Mouse (Mus musculus): ENCODE results near the gene C6. TPM values are rescaled to one million over a fixed set of nuclear protein-coding genes. Genes with fewer than 3 reads are reported as not detected.
A peak's percentile ranks its signal among the peaks of the same experiment; 100 is the strongest.

Gene C6
- total RNA-seq (2015) (0.07 TPM in 1 of 2 replicates, not detected in the other), total RNA-seq (2017) (not detected in 2 replicates)

DNA sequence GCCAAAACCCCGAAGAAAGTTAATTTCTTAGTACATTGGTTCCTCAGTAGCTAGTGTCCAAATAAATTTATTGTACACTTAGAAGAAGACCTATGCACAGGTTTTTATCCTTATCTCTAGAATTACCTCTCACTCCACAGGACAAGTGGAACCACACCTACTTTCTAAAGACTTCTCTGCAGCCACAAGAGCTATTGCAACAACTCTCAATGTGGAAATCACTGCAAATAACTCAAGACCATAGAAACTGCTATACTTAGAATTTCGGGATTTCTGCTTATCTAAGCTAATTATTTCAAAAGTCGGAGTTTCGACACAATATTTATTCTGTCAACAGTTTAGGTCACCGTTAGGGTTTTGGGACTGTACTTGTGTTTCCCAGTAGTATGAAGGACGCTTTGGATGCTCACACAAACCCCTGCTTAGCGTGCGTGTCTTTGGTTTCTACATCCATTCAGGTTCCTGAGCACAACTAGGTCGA is at the start of gene C6:
Gene C6 (plus strand): TSS at position 346 of the 481 bp plus-strand sequence.
- ATAC-seq (ENCODE audit: poor library complexity, severe bottlenecking): no peak

DNA sequence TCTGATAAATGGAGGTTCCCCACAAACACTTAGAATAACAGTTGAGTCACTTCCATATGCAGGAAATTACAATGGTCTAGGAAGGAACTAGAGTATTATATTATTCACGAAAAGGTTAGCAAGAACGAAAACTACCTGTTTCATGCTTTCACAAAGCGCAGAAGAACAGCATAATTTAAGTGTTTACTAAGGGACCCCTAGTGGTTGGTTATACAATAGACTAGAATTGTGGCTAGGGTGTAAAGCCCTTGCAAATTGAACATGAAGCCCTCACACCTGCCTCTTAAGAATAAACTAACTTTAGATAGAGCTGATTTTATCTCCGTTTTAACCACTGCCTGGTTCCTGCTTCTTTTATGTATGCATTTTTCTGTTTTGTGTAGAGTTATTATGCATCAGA is 29.4 kb upstream of the C6 start:
- no peak for ATAC-seq (ENCODE audit: poor library complexity, severe bottlenecking)

DNA sequence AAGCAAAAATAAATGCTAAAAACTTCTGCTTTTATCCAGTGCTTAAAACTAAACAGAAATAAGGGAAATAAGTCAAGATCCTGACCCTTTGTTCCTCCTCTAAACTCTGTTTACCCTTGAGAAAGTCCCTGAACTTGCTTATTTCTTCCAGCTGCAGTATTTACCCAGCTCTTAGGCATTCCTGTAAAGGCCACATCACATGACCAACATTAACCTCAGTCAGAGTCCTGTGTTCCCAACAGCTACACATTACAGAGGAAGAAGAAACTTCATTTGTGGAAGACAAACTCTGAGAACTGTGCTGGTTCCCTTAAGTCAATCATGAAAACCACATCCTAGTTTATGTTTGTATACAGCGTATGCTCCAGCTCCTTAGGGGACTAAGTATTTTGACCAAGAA is 7.2 kb downstream of the C6 start:
- ATAC-seq (ENCODE audit: poor library complexity, severe bottlenecking): no peak

GRCm38 (mm10) chr15:4734996-4735609 is 8.1 kb downstream of the C6 start:
- no peak for ATAC-seq (ENCODE audit: poor library complexity, severe bottlenecking)

DNA sequence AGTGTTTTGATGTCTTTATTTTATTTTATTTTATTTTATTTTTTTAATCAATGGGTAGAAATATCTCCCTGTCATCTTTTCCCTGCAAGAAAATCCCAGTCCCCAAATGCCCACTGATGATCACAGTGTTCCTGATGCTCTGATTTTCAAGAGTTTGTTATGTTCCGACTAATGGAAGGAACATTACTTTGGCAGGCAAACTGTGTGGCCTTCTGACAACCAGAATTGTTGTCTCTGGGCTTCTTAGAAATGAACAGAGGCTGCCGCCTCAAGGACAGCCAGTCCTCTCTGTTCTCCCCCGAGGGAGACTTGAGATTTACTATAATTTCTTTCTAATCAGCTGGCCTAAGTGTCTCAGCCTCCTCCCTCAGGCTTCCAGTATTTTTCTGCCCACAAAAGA is 20.7 kb downstream of the C6 start:
- ATAC-seq (ENCODE audit: poor library complexity, severe bottlenecking): no peak

DNA sequence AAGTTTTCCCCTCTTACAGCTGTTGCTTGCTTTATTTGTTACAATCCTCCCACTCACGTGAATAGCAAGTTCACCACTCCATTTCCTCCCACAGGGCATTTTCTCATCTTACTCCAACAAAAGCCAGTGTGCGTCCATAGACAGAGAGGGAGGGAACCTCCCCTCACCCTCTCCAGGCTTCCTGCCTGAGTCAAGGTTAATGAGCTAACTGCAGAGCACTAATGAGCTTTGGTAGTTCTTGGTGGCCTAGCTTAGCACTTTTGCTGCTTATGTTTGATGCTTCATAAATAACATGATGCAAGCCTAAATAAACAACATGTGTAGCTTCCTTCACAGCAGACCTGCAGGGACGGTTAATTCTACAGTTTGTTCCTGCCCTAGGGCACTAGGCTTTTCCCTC is 63.4 kb downstream of the C6 start:
- no peak for ATAC-seq (ENCODE audit: poor library complexity, severe bottlenecking)

GRCm38 (mm10) chr15:4796861-4797260 is 69.9 kb downstream of the C6 start:
- ATAC-seq (ENCODE audit: poor library complexity, severe bottlenecking): no peak

DNA sequence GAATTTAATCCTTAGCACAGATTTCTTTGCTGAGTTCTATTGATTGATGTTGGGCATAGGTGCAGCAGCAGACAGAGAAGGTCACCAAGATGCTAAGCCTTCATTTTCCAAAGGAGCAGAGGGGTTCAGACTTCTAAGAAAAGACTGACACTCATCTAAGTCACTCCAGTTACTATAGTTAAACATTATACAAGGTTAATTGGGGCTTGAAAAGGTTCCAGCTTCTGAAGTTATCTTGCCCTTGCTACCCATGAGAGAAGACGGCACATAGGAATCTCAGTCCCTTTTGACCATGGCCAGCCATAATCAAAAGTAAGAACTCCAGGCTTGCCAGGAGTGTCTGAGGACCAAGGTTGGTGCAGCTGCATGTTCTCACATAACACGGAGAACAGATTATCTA is 77.3 kb downstream of the C6 start:
- no peak for ATAC-seq (ENCODE audit: poor library complexity, severe bottlenecking)

- ATAC-seq (ENCODE audit: poor library complexity, severe bottlenecking): no peak
These were observed 81.2 kb downstream of the C6 start for GRCm38 (mm10) chr15:4808131-4808530.

DNA sequence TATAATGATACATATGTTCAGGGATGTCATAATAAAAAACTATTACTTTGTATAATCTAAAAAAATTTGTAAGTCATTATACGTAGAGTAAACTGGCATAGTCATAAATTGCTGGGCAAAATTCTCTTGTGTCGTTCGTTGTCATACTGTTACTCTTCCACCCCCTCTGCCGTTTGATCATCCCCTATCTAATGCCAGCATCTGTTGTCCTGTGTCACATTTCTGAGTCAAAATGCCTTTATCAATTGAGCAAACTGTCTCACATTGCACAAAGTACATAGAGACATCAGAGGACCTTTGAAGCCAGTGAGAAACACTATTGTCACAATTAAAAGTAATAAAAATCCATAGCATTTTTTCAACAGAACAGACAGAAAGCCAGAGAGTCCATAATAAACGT is 88.0 kb downstream of the C6 start:
- ATAC-seq (ENCODE audit: poor library complexity, severe bottlenecking): no peak

DNA sequence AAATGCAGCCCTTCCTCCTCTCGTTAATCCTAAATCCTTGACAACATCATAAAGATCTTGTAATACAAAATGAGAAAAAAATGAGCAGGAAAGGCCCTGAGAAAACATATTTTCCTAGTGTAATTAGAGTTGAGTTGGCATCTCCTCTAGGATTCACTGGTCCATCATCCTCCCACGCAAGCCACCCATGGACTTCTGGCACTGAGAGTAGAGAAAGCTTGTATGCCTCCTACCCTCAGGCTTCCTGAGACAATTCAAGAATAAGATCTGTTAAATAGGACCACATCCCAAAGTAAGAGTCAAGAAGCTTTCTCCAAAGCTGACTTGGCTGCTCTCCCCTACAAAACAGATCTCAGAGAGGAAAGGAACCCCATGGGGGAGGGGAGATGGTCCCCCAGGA is 88.7 kb downstream of the C6 start:
- ATAC-seq (ENCODE audit: poor library complexity, severe bottlenecking): no peak

- peak; percentile 98 for ATAC-seq (ENCODE audit: poor library complexity, severe bottlenecking)
These were observed 89.9 kb downstream of the C6 start for GRCm38 (mm10) chr15:4816752-4817493.

DNA sequence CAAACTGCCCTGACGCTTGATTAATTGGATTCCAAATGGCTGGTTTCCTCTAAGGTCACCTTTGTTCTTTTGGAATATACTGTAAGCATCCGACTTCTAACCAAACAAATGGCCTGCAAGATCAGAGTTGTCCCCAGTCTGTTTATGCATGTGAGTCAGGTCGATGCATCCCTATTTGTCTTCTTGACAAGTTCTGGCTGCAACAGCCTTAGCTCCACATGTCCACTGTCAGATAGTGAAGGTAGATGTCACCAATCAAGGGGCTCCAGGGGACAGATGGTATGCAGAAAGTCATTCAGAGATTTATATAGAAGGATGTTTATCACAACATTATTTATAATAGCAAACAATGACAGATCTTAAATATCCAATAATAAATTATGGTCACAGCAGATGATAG is 91.5 kb downstream of the C6 start:
- no peak for ATAC-seq (ENCODE audit: poor library complexity, severe bottlenecking)

- no peak for ATAC-seq (ENCODE audit: poor library complexity, severe bottlenecking)
These were observed 94.2 kb downstream of the C6 start for GRCm38 (mm10) chr15:4821161-4821560.

DNA sequence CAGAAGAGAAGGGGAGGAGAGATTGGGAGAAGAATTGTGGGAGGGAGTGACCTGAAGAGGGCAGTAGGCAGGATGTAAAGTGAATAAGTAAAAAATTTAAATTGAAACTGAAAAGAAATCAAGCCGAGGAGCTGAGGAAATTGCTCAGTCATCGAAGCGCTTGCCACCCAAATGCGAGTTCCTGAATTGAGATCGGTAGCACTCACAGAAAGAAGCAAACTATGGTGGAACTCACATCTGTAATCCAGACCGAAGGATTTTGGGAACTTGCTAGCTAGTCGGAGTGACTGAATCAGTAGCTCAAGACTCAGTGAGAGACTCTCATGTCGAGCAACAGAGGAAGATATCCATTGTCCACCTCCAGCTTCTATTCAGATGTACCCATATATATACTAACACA is 94.8 kb downstream of the C6 start:
- peak; percentile 54 for ATAC-seq (ENCODE audit: poor library complexity, severe bottlenecking)

DNA sequence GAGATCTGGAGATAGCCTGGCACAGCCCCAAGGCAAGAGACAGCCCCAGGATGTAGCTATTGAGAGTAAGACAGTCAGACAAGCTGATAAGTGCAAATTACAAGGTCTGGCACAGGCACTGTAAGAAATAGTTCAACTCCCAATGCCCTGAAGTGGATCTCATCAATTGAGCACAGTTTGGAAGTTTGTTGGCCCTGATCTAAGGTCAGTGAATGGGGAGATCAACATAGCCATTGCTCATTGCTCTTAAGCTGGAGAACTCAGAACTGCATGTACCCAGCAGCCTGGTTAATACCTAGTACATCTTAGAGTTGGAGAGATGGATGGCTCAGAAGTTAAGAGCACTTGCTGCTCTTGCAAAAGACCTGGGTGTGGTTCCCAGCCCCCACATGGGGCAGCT is 100.8 kb downstream of the C6 start:
- no peak for ATAC-seq (ENCODE audit: poor library complexity, severe bottlenecking)

- ATAC-seq (ENCODE audit: poor library complexity, severe bottlenecking): no peak
These were observed 109.4 kb downstream of the C6 start for GRCm38 (mm10) chr15:4836354-4836753.

DNA sequence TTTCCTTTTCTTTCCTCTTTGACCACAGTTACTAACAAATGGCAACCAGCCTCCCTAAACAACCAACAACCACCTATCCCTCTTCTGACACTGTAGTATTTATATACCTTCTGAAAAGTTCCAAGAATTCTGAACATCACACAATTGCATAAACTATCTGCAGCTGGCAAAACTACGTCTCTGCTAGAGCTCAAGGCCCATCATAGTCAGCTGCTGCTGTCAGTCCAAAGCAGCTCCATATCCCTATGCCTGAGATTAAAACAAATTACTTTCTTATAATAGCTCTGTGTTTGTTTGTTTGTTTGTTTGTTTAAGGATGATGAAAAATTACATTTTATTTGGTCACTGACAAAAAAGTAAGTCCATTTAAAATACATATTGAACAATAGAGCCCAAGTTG is 123.0 kb downstream of the C6 start:
- no peak for ATAC-seq (ENCODE audit: poor library complexity, severe bottlenecking)

Data from megakaryocyte, adult 5-6 weeks (primary cell).